In the genomic region with DNA sequence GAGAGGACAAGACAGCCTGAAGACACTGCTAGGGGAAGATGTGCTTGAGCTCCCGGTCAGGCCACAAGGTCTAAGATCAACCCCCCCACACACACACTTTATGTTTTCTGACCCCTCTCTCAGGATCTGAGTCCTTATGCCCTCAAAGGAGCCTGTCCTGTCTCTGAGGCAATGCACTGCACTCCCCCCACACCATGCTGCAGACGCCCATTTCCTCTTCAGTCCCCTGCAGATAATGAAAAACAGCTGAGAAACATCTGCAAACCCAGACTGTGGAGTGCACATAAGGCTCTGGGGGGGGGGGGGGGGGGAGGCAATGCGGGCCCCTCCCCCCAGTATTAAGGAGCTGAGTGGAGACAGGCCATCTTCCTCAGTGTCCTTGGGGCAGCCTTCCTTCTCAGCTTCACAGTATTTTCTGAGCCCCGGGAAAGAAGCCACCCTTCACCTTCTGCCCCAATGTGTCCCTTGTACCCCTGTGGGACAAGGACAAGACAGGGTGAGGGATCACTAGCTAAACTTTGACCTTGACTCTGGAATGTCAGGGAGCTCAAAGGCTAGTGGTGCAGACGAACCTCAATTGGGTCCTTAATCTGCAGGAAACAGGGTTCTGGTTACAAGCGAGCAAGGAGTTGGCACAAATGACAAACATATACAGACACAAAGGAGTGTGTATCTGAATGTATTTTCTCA, we compare ENCODE assay signal across 13 mouse cellular contexts. TPM values are rescaled to one million over a fixed set of nuclear protein-coding genes. Genes with fewer than 3 reads are reported as not detected.
A peak's percentile ranks its signal among the peaks of the same experiment; 100 is the strongest.
DNase-seq lines count a peak whose midpoint lies in the region; ATAC-seq and TF ChIP-seq lines count a peak whose summit lies in the region.
"Had no signal": no experiment of that assay in that cellular context is flagged by ENCODE, and none has a peak within 500 bp of the region (broad histone marks: within the 10 kb centered on the region; RNA-seq: fewer than 3 reads in every experiment).

No protein-coding gene starts in this region.

- no peaks in the 10 kb centered on the region for H3K9me3 ChIP-seq in lung, postnatal 0 days (ENCODE audit: low read length)
- H3K9me3 ChIP-seq in embryonic facial prominence, embryonic 15.5 days (replicated peaks) = 0 out of 2 replicates have a peak, but pooled peaks cover 3% of the 10 kb centered on the region
- H3K9me3 ChIP-seq in neural tube, embryonic 11.5 days (ENCODE audit: control insufficient read depth, low read length) = no peaks in the 10 kb centered on the region
- H3K9me3 ChIP-seq: heart, embryonic 15.5 days had no signal

- no peaks in the 10 kb centered on the region for H3K4me1 ChIP-seq in lung, postnatal 0 days (ENCODE audit: insufficient read depth, low read depth, low read length)
- H3K4me1 ChIP-seq in lung, adult 2 months (ENCODE audit: control insufficient read depth, insufficient read depth, low read length) = no peaks in the 10 kb centered on the region
- peaks cover 12% of the 10 kb centered on the region for H3K4me1 ChIP-seq in embryonic facial prominence, embryonic 15.5 days
- no peaks in the 10 kb centered on the region for H3K4me1 ChIP-seq in neural tube, embryonic 11.5 days (ENCODE audit: control insufficient read depth, insufficient read depth, low read length)
- H3K4me1 ChIP-seq: heart, embryonic 15.5 days had no signal

- no peak overlapping the region for H3K4me2 ChIP-seq in lung, postnatal 0 days (replicated peaks; ENCODE audit: low read depth, low read length)
- no peak overlapping the region for H3K4me2 ChIP-seq in embryonic facial prominence, embryonic 15.5 days (replicated peaks)
- no peak overlapping the region for H3K4me2 ChIP-seq in neural tube, embryonic 11.5 days (ENCODE audit: low read depth)
- H3K4me2 ChIP-seq: heart, embryonic 15.5 days had no signal

- H3K4me3 ChIP-seq in lung, postnatal 0 days (ENCODE audit: low read depth, low read length) = no peak overlapping the region
- no peak overlapping the region for H3K4me3 ChIP-seq in lung, adult 2 months (replicated peaks; ENCODE audit: extremely low read depth, low read depth, low read length)
- no peak overlapping the region for H3K4me3 ChIP-seq in embryonic facial prominence, embryonic 15.5 days (replicated peaks)
- no peak overlapping the region for H3K4me3 ChIP-seq in neural tube, embryonic 11.5 days (ENCODE audit: low read depth, low read length)
- H3K4me3 ChIP-seq: heart, embryonic 15.5 days had no signal

- TF ChIP-seq CTCF in lung, postnatal 0 days (IDR thresholded peaks at IDR 0.05) = no peak
- TF ChIP-seq CTCF in lung, adult 2 months (IDR thresholded peaks at IDR 0.05; ENCODE audit: insufficient read depth, low read length) = no peak

- no peaks in the 10 kb centered on the region for H3K27me3 ChIP-seq in lung, postnatal 0 days (replicated peaks; ENCODE audit: insufficient read depth, low read length)
- no peaks in the 10 kb centered on the region for H3K27me3 ChIP-seq in embryonic facial prominence, embryonic 15.5 days
- H3K27me3 ChIP-seq in neural tube, embryonic 11.5 days (ENCODE audit: control insufficient read depth, insufficient read depth, low read length) = no peaks in the 10 kb centered on the region
- H3K27me3 ChIP-seq: heart, embryonic 15.5 days had no signal

- peak; percentile 91 for ATAC-seq in lung, postnatal 0 days
- ATAC-seq in embryonic facial prominence, embryonic 15.5 days (ENCODE audit: insufficient number of reproducible peaks, low FRiP score, low TSS enrichment, low read depth) = peak; percentile 87
- no peak for ATAC-seq in neural tube, embryonic 11.5 days (ENCODE audit: insufficient read depth, low FRiP score, low TSS enrichment)
- ATAC-seq: midbrain, embryonic 16.5 days had no signal

- intact Hi-C loops in heart, postnatal 14 days (cut with DNase I) = no loop called here

- no peak for TF ChIP-seq EP300 in lung, postnatal 0 days (IDR thresholded peaks at IDR 0.05)

- DNase-seq in heart, adult 11 months = peak; percentile 85
- no peak for DNase-seq in heart, postnatal 14 days
- DNase-seq in lung, postnatal 0 days (ENCODE audit: low spot score) = peak; percentile 64
- DNase-seq in lung, adult 2 months = no peak
- DNase-seq in neural tube, embryonic 11.5 days (ENCODE audit: low spot score) = peak; percentile 41
- no peak for DNase-seq in gastrocnemius, adult 18-20 months (ENCODE audit: low spot score)
- no peak for DNase-seq in layer of hippocampus, adult 11-12 months (ENCODE audit: low spot score)
- DNase-seq: cerebellum, adult 11-12 months; thymus, postnatal 14 days had no signal

- no peak overlapping the region for H3K9ac ChIP-seq in lung, postnatal 0 days (replicated peaks; ENCODE audit: low read depth)
- no peak overlapping the region for H3K9ac ChIP-seq in embryonic facial prominence, embryonic 15.5 days
- no peak overlapping the region for H3K9ac ChIP-seq in neural tube, embryonic 11.5 days (ENCODE audit: low read length)
- H3K9ac ChIP-seq: heart, embryonic 15.5 days had no signal

- no peak overlapping the region for H3K27ac ChIP-seq in lung, postnatal 0 days (ENCODE audit: low read length)
- peak overlapping the region; percentile 73 for H3K27ac ChIP-seq in embryonic facial prominence, embryonic 15.5 days (replicated peaks)
- H3K27ac ChIP-seq in neural tube, embryonic 11.5 days (ENCODE audit: low read depth, low read length) = no peak overlapping the region
- H3K27ac ChIP-seq: heart, embryonic 15.5 days had no signal

- no peak for TF ChIP-seq POLR2A in lung, adult 2 months (IDR thresholded peaks at IDR 0.05; ENCODE audit: borderline replicate concordance, extremely low read depth, low read depth, low read length)

- WGBS in lung, postnatal 0 days = 51% methylated on average over 5 of the region's 6 CpGs
- WGBS in lung, adult 2 months = 39% methylated on average over 6 of the region's 6 CpGs
- WGBS in embryonic facial prominence, embryonic 15.5 days = 20% methylated on average over 6 of the region's 6 CpGs
- WGBS in neural tube, embryonic 11.5 days = 64% methylated on average over 6 of the region's 6 CpGs

- H3K36me3 ChIP-seq in lung, postnatal 0 days (ENCODE audit: insufficient read depth, low read length) = no peaks in the 10 kb centered on the region
- no peaks in the 10 kb centered on the region for H3K36me3 ChIP-seq in embryonic facial prominence, embryonic 15.5 days
- H3K36me3 ChIP-seq in neural tube, embryonic 11.5 days (ENCODE audit: control insufficient read depth, insufficient read depth, low read length) = no peaks in the 10 kb centered on the region
- H3K36me3 ChIP-seq: heart, embryonic 15.5 days had no signal

RNA-seq across cellular contexts. Expression of a gene that starts 29.0 kb away (rescaled TPM):
- under 1 TPM; 0.41 to 0.86 TPM for total RNA-seq in heart, postnatal 14 days (2021)
- polyA plus RNA-seq in lung, postnatal 0 days (2015; fragmentation: Nextera tagmentation; extraction: Ambion mirVana) = 2.4 and 2.7 TPM in 2 replicates
- 10.3 and 13.5 TPM in 2 replicates for polyA plus RNA-seq in lung, adult 2 months (2012; rRNA removed)
- 1.6 and 1.7 TPM in 2 replicates for polyA plus RNA-seq in embryonic facial prominence, embryonic 15.5 days (2015; fragmentation: Nextera tagmentation; extraction: Ambion mirVana)
- 0.19 and 0.24 TPM in 2 replicates for polyA plus RNA-seq in neural tube, embryonic 11.5 days (2014; fragmentation: Nextera tagmentation; extraction: Ambion mirVana)
- under 1 TPM; 0.21 to 0.32 TPM for total RNA-seq in gastrocnemius, adult 18-20 months (2021)
- polyA plus RNA-seq: neural tube, embryonic 14.5 days had no signal

RNA-seq across cellular contexts. Expression of a gene that starts 42.1 kb away (rescaled TPM):
- total RNA-seq in heart, postnatal 14 days (2021) = 100 to 1,000 TPM in 1 of 2 experiments, 10 to 100 TPM in 1; 90.3 to 105 TPM
- polyA plus RNA-seq in lung, postnatal 0 days (2015; fragmentation: Nextera tagmentation; extraction: Ambion mirVana) = 62.4 and 62.8 TPM in 2 replicates
- polyA plus RNA-seq in lung, adult 2 months (2012; rRNA removed) = 49.7 and 71.8 TPM in 2 replicates
- polyA plus RNA-seq in embryonic facial prominence, embryonic 15.5 days (2015; fragmentation: Nextera tagmentation; extraction: Ambion mirVana) = 204 and 259 TPM in 2 replicates
- polyA plus RNA-seq in neural tube, embryonic 11.5 days (2014; fragmentation: Nextera tagmentation; extraction: Ambion mirVana) = 10.1 and 11.4 TPM in 2 replicates
- 10 to 100 TPM; 24.8 to 30.5 TPM for total RNA-seq in gastrocnemius, adult 18-20 months (2021)

Comparison
In these comparisons a context has a peak if more than half of its experiments do, and no peak if none do; other contexts are left out.
1. DNase-seq: peak in heart, adult 11 months (single experiment), lung, postnatal 0 days (single experiment) and neural tube, embryonic 11.5 days (single experiment); none in heart, postnatal 14 days (0 of 2), lung, adult 2 months (single experiment), gastrocnemius, adult 18-20 months (single experiment) and layer of hippocampus, adult 11-12 months (single experiment).